Mouse (Mus musculus) megakaryocyte, embryonic 14.5 days (primary cell): ENCODE results near the gene Tns2.

Experiments used
- FLI1 ChIP-seq: IDR thresholded peaks from 2 replicates; pipeline ENCODE4 v1.6.1; 2012; ENCODE audit warnings: low read length, inconsistent platforms, mixed read lengths
- GATA1 ChIP-seq: IDR thresholded peaks from 3 replicates; pipeline ENCODE4 v1.6.1; 2012; ENCODE audit warnings: mixed read lengths, low read length, inconsistent platforms, borderline replicate concordance

GRCm38 (mm10) chr15:102082148-102082547 lies 18.1 kb upstream of the Tns2 start:
- TF ChIP-seq GATA1 = no peak
- TF ChIP-seq FLI1 = no peak
